Mouse (Mus musculus) spleen, postnatal 10 days (tissue): Measurements from ENCODE around the gene Letmd1.
A peak's percentile ranks its signal among the peaks of the same experiment; 100 is the strongest.
"Not testable (repeated sequence)": the region's sequence is repeated elsewhere in the genome, so short reads cannot be mapped to it uniquely, and the experiment has no call there.

ENCODE experiments used
- DNase-seq, 2 experiments: peaks; one replicate each; pipeline ENCODE4 v3.0.0; 2021 to 2022; ENCODE audit warnings: low spot score in 2 of 2

Letmd1 gene

GRCm38 (mm10) chr15:100451245-100451644 lies 17.6 kb upstream of the Letmd1 start:
- DNase-seq: no peak

GRCm38 (mm10) chr15:100452486-100452885 lies 16.3 kb upstream of the Letmd1 start:
- DNase-seq: no peak

GRCm38 (mm10) chr15:100456356-100456991 lies 12.3 kb upstream of the Letmd1 start:
- DNase-seq: no peak

- DNase-seq: peak; percentile 65 to 89
Measured at GRCm38 (mm10) chr15:100457340-100457739, 11.5 kb upstream of the Letmd1 start.

- DNase-seq: peak; percentile 35 to 83
Measured at GRCm38 (mm10) chr15:100458055-100458454, 10.8 kb upstream of the Letmd1 start.

- peak; percentile 25 to 68 for DNase-seq
Measured at GRCm38 (mm10) chr15:100460942-100461341, 7.9 kb upstream of the Letmd1 start.

- DNase-seq: no peak
Measured at GRCm38 (mm10) chr15:100461646-100462045, 7.2 kb upstream of the Letmd1 start.

- DNase-seq: no peak
Measured at GRCm38 (mm10) chr15:100462086-100462485, 6.7 kb upstream of the Letmd1 start.

GRCm38 (mm10) chr15:100463712-100464111 lies 5.1 kb upstream of the Letmd1 start:
- peak; percentile 56 to 82 for DNase-seq

- DNase-seq: no peak
Measured at GRCm38 (mm10) chr15:100465432-100465831, 3.4 kb upstream of the Letmd1 start.

GRCm38 (mm10) chr15:100467738-100468137 lies 1.1 kb upstream of the Letmd1 start:
- no peak for DNase-seq

GRCm38 (mm10) chr15:100469189-100469545 lies 344 bp downstream of the Letmd1 start:
- DNase-seq: no peak

- DNase-seq: no peak
Measured at GRCm38 (mm10) chr15:100470037-100470436, 1.2 kb downstream of the Letmd1 start.

- no peak for DNase-seq
Measured at GRCm38 (mm10) chr15:100473926-100474503, 5.2 kb downstream of the Letmd1 start.

- DNase-seq: no peak
Measured at GRCm38 (mm10) chr15:100478351-100478750, 9.5 kb downstream of the Letmd1 start.

GRCm38 (mm10) chr15:100478925-100479324 lies 10.1 kb downstream of the Letmd1 start:
- DNase-seq: no peak

GRCm38 (mm10) chr15:100485576-100485975 lies 16.8 kb downstream of the Letmd1 start:
- no peak for DNase-seq

- DNase-seq: no peak
Measured at GRCm38 (mm10) chr15:100486450-100486849, 17.6 kb downstream of the Letmd1 start.

GRCm38 (mm10) chr15:100487050-100487449 lies 18.2 kb downstream of the Letmd1 start:
- no peak for DNase-seq

GRCm38 (mm10) chr15:100488297-100488696 lies 19.5 kb downstream of the Letmd1 start:
- DNase-seq: not testable (repeated sequence)

- no peak for DNase-seq
Measured at GRCm38 (mm10) chr15:100489263-100489662, 20.4 kb downstream of the Letmd1 start.

- DNase-seq: no peak
Measured at GRCm38 (mm10) chr15:100491966-100492365, 23.1 kb downstream of the Letmd1 start.

- no peak for DNase-seq
Measured at GRCm38 (mm10) chr15:100494647-100495046, 25.8 kb downstream of the Letmd1 start.

GRCm38 (mm10) chr15:100495102-100495501 lies 26.3 kb downstream of the Letmd1 start, which contains the start of gene Csrnp2:
Gene Csrnp2 (minus strand): TSS chr15:100495488.
- DNase-seq: peak; percentile 73 to 84
